Mouse (Mus musculus): ENCODE measurements at regions not wholly inside any gene's neighbourhood (a gene's known extent, or its start where the extent isn't known, plus 50 kb on each side); places are given as distances from the start of the nearest gene placed in this dataset.
A peak's percentile ranks its signal among the peaks of the same experiment; 100 is the strongest.

- no peaks in the 10 kb centered on the region for H3K36me3 ChIP-seq (ENCODE audit: control insufficient read depth, insufficient read depth, low read length)
- no peaks in the 10 kb centered on the region for H3K4me1 ChIP-seq (ENCODE audit: control insufficient read depth, insufficient read depth, low read length)
- H3K27me3 ChIP-seq (ENCODE audit: control insufficient read depth, insufficient read depth, low read length), result no peaks in the 10 kb centered on the region
- ATAC-seq (ENCODE audit: insufficient read depth, low FRiP score, low TSS enrichment), result no peak
- H3K9ac ChIP-seq (ENCODE audit: low read length), result no peak overlapping the region
- no peak overlapping the region for H3K4me2 ChIP-seq (ENCODE audit: low read depth)
- WGBS, result 94% methylated on average over 7 of the region's 7 CpGs
- no peak for DNase-seq (ENCODE audit: low spot score)
- no peak overlapping the region for H3K4me3 ChIP-seq (ENCODE audit: low read depth, low read length)
- H3K27ac ChIP-seq (ENCODE audit: low read depth, low read length), result no peak overlapping the region
- no peaks in the 10 kb centered on the region for H3K9me3 ChIP-seq (ENCODE audit: control insufficient read depth, low read length)
These were observed 275.7 kb upstream of the Sash1 start for GRCm38 (mm10) chr10:9161597-9161996.

GRCm38 (mm10) chr10:9157299-9158215 is 271.7 kb upstream of the Sash1 start:
- H3K36me3 ChIP-seq (ENCODE audit: control insufficient read depth, insufficient read depth, low read length), result no peaks in the 10 kb centered on the region
- H3K27me3 ChIP-seq (ENCODE audit: control insufficient read depth, insufficient read depth, low read length), result no peaks in the 10 kb centered on the region
- ATAC-seq (ENCODE audit: insufficient read depth, low FRiP score, low TSS enrichment), result no peak
- no peak overlapping the region for H3K4me2 ChIP-seq (ENCODE audit: low read depth)
- no peaks in the 10 kb centered on the region for H3K9me3 ChIP-seq (ENCODE audit: control insufficient read depth, low read length)
- no peaks in the 10 kb centered on the region for H3K4me1 ChIP-seq (ENCODE audit: control insufficient read depth, insufficient read depth, low read length)
- H3K9ac ChIP-seq (ENCODE audit: low read length), result no peak overlapping the region
- H3K27ac ChIP-seq (ENCODE audit: low read depth, low read length), result no peak overlapping the region
- 74% methylated on average over 10 of the region's 10 CpGs for WGBS
- no peak for DNase-seq (ENCODE audit: low spot score)
- no peak overlapping the region for H3K4me3 ChIP-seq (ENCODE audit: low read depth, low read length)

GRCm38 (mm10) chr10:9136099-9136498 is 250.2 kb upstream of the Sash1 start:
- Histone ChIP-seq H3K4me2 (ENCODE audit: low read depth) (no peak overlapping the region), H3K9me3 (ENCODE audit: control insufficient read depth, low read length) (no peaks in the 10 kb centered on the region), H3K27ac (ENCODE audit: low read depth, low read length) (no peak overlapping the region), H3K4me1 (ENCODE audit: control insufficient read depth, insufficient read depth, low read length) (no peaks in the 10 kb centered on the region), H3K9ac (ENCODE audit: low read length) (no peak overlapping the region), H3K36me3 (ENCODE audit: control insufficient read depth, insufficient read depth, low read length) (no peaks in the 10 kb centered on the region), H3K27me3 (ENCODE audit: control insufficient read depth, insufficient read depth, low read length) (no peaks in the 10 kb centered on the region), H3K4me3 (ENCODE audit: low read depth, low read length) (no peak overlapping the region)
- DNase-seq (ENCODE audit: low spot score) (no peak), ATAC-seq (ENCODE audit: insufficient read depth, low FRiP score, low TSS enrichment) (no peak)
- 83% methylated on average over 2 of the region's 2 CpGs for WGBS

GRCm38 (mm10) chr10:9134293-9135021 is 248.6 kb upstream of the Sash1 start:
- no peak overlapping the region for H3K9ac ChIP-seq (ENCODE audit: low read length)
- no peak overlapping the region for H3K4me2 ChIP-seq (ENCODE audit: low read depth)
- WGBS, result 71% methylated on average over 9 of the region's 9 CpGs
- H3K36me3 ChIP-seq (ENCODE audit: control insufficient read depth, insufficient read depth, low read length), result no peaks in the 10 kb centered on the region
- H3K27me3 ChIP-seq (ENCODE audit: control insufficient read depth, insufficient read depth, low read length), result no peaks in the 10 kb centered on the region
- no peak for DNase-seq (ENCODE audit: low spot score)
- H3K4me3 ChIP-seq (ENCODE audit: low read depth, low read length), result no peak overlapping the region
- H3K4me1 ChIP-seq (ENCODE audit: control insufficient read depth, insufficient read depth, low read length), result no peaks in the 10 kb centered on the region
- no peak overlapping the region for H3K27ac ChIP-seq (ENCODE audit: low read depth, low read length)
- no peaks in the 10 kb centered on the region for H3K9me3 ChIP-seq (ENCODE audit: control insufficient read depth, low read length)
- ATAC-seq (ENCODE audit: insufficient read depth, low FRiP score, low TSS enrichment), result no peak

- Histone ChIP-seq H3K4me3 (ENCODE audit: low read depth, low read length) (no peak overlapping the region), H3K27me3 (ENCODE audit: control insufficient read depth, insufficient read depth, low read length) (no peaks in the 10 kb centered on the region), H3K36me3 (ENCODE audit: control insufficient read depth, insufficient read depth, low read length) (no peaks in the 10 kb centered on the region), H3K9me3 (ENCODE audit: control insufficient read depth, low read length) (no peaks in the 10 kb centered on the region), H3K4me1 (ENCODE audit: control insufficient read depth, insufficient read depth, low read length) (no peaks in the 10 kb centered on the region), H3K4me2 (ENCODE audit: low read depth) (no peak overlapping the region), H3K9ac (ENCODE audit: low read length) (no peak overlapping the region), H3K27ac (ENCODE audit: low read depth, low read length) (no peak overlapping the region)
- 84% methylated on average over 2 of the region's 2 CpGs for WGBS
- no peak for DNase-seq (ENCODE audit: low spot score)
- ATAC-seq (ENCODE audit: insufficient read depth, low FRiP score, low TSS enrichment), result no peak
These were observed 244.2 kb upstream of the Sash1 start for GRCm38 (mm10) chr10:9130061-9130460.

- Histone ChIP-seq H3K4me3 (ENCODE audit: low read depth, low read length) (no peak overlapping the region), H3K9me3 (ENCODE audit: control insufficient read depth, low read length) (no peaks in the 10 kb centered on the region), H3K27ac (ENCODE audit: low read depth, low read length) (no peak overlapping the region), H3K4me1 (ENCODE audit: control insufficient read depth, insufficient read depth, low read length) (no peaks in the 10 kb centered on the region), H3K4me2 (ENCODE audit: low read depth) (no peak overlapping the region), H3K27me3 (ENCODE audit: control insufficient read depth, insufficient read depth, low read length) (no peaks in the 10 kb centered on the region), H3K9ac (ENCODE audit: low read length) (no peak overlapping the region), H3K36me3 (ENCODE audit: control insufficient read depth, insufficient read depth, low read length) (no peaks in the 10 kb centered on the region)
- DNase-seq (ENCODE audit: low spot score) (no peak), ATAC-seq (ENCODE audit: insufficient read depth, low FRiP score, low TSS enrichment) (no peak)
- WGBS, result 39% methylated on average over 4 of the region's 4 CpGs
These were observed 233.4 kb upstream of the Sash1 start for GRCm38 (mm10) chr10:9119249-9119648.

- no peak overlapping the region for H3K9ac ChIP-seq (ENCODE audit: low read length)
- peak overlapping the region; percentile 28 for H3K4me2 ChIP-seq (ENCODE audit: low read depth)
- no peaks in the 10 kb centered on the region for H3K36me3 ChIP-seq (ENCODE audit: control insufficient read depth, insufficient read depth, low read length)
- no peak overlapping the region for H3K27ac ChIP-seq (ENCODE audit: low read depth, low read length)
- H3K27me3 ChIP-seq (ENCODE audit: control insufficient read depth, insufficient read depth, low read length), result no peaks in the 10 kb centered on the region
- DNase-seq (ENCODE audit: low spot score) (peak; percentile 34), ATAC-seq (ENCODE audit: insufficient read depth, low FRiP score, low TSS enrichment) (peak; percentile 63; the same call in 1 of the 2 replicates)
- H3K4me1 ChIP-seq (ENCODE audit: control insufficient read depth, insufficient read depth, low read length), result no peaks in the 10 kb centered on the region
- H3K9me3 ChIP-seq (ENCODE audit: control insufficient read depth, low read length), result no peaks in the 10 kb centered on the region
- 35% methylated on average over 14 of the region's 14 CpGs for WGBS
- H3K4me3 ChIP-seq (ENCODE audit: low read depth, low read length), result 0 out of 2 replicates have a peak overlapping the region, but pooled peaks have one; percentile 2
These were observed 232.0 kb upstream of the Sash1 start for GRCm38 (mm10) chr10:9117648-9118551.

GRCm38 (mm10) chr10:9117134-9117533 is 231.3 kb upstream of the Sash1 start:
- Histone ChIP-seq H3K9me3 (ENCODE audit: control insufficient read depth, low read length) (no peaks in the 10 kb centered on the region), H3K27ac (ENCODE audit: low read depth, low read length) (no peak overlapping the region), H3K27me3 (ENCODE audit: control insufficient read depth, insufficient read depth, low read length) (no peaks in the 10 kb centered on the region), H3K36me3 (ENCODE audit: control insufficient read depth, insufficient read depth, low read length) (no peaks in the 10 kb centered on the region), H3K9ac (ENCODE audit: low read length) (no peak overlapping the region), H3K4me1 (ENCODE audit: control insufficient read depth, insufficient read depth, low read length) (no peaks in the 10 kb centered on the region), H3K4me3 (ENCODE audit: low read depth, low read length) (no peak overlapping the region), H3K4me2 (ENCODE audit: low read depth) (no peak overlapping the region)
- DNase-seq (ENCODE audit: low spot score) (no peak), ATAC-seq (ENCODE audit: insufficient read depth, low FRiP score, low TSS enrichment) (no peak)
- 93% methylated on average over 7 of the region's 7 CpGs for WGBS

Measured in neural tube, embryonic 11.5 days (tissue).